Mouse (Mus musculus): ENCODE measurements around the gene Med23.

DNA sequence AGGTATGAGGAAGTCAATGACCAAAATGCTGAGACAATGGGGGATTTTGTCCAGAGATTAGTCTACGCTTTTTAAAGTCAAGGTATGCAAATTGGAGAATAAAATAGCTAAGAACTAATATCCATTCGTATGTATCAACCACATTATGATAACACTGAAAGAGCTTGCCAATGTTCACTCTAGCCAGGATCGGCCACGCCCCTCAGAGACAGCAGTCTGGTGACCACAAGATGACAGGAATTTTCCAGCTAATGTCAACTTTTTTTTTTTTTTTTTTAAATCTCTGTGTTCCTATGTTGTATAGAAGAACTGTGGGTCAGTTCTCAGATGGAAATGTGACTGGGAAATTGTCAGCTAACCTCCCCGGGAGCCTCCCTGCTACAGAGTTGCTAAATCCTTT, 39.3 kb upstream of the Med23 start:
- TF ChIP-seq CTCF (IDR thresholded peaks at IDR 0.05; ENCODE audit: borderline replicate concordance, insufficient read depth, low read length) (no peak), POLR2A (IDR thresholded peaks at IDR 0.05; ENCODE audit: low read depth, low read length) (no peak)

All from embryonic fibroblast, embryonic 13.5 days (primary cell).